Mouse (Mus musculus) left cerebral cortex, adult 2 months (tissue): ENCODE measurements at regions not wholly inside any gene's neighbourhood (a gene's known extent, or its start where the extent isn't known, plus 50 kb on each side); places are given as distances from the start of the nearest gene placed in this dataset.
A peak's percentile ranks its signal among the peaks of the same experiment; 100 is the strongest.

Source experiments
- DNase-seq, 2 experiments: peaks; one replicate each; pipeline ENCODE4 v3.0.0; 2021 to 2022; ENCODE audit warnings: low spot score in 2 of 2, mixed read lengths in 1 of 2; ENCODE audit errors: extremely low spot score in 1 of 2
- H3K27ac ChIP-seq: fragments of 200-600 bp; 2 replicates; pipeline ENCODE4 v1.8.1; 2022
- H3K4me3 ChIP-seq: fragments of 200-600 bp; 2 replicates; pipeline ENCODE4 v1.8.1; 2022
- CTCF ChIP-seq: fragments of 200-600 bp; IDR thresholded peaks from 2 replicates; pipeline ENCODE4 v1.8.1; 2022; ENCODE audit warnings: antibody characterized with exemption, mild to moderate bottlenecking, moderate library complexity
- intact Hi-C: fragments of 180-260 bp; cut with DNase I; formaldehyde crosslinking; loops from one replicate; pipeline ENCODE4 v1.15.1; 2025

DNA sequence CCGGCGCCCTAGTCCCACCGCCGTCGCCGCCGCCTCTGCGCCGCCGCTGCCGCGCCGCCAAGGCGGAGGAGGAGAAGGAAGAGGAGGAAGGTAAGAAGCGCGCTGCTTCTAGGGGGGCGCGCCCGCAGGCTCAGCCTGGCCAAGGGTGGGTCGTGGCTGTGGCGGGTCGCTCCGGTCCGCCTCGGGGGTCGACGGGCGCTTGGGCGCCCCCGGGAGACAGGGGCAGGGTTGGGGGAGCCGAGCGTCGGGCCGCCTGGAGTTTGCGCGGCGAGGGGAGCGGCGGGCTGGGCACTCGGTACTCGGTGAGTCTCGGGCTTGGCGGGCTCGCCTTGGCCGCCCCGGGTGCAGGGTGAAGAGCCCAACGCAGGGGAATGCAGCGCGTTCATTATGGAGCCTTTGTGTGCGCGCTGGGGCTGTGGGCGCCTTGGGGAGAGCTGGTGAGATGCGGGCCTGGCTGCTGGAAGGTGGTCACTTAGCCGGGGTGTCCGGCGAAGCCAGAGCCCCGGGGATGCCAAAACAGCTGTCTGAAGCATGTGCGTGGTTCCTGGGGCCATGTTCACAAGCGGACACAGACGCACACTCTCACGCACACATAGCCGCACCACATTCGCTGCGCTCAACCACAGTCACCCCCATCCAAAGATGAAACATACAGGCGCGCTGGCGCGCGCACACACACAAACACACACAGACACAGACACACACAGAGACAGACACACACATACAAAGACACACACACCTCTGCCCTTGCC is 63.9 kb upstream of the Frmpd3 start:
- no peak for TF ChIP-seq CTCF
- Histone ChIP-seq H3K4me3 (peak overlapping the region; percentile 50), H3K27ac (peak overlapping the region; percentile 47)
- DNase-seq = peak; percentile 16 to 35
- intact Hi-C loops = loop anchor here (5.0 kb wide), 1 partner anchor 281 kb away; the partner anchor contains the start of gene Rbm41

DNA sequence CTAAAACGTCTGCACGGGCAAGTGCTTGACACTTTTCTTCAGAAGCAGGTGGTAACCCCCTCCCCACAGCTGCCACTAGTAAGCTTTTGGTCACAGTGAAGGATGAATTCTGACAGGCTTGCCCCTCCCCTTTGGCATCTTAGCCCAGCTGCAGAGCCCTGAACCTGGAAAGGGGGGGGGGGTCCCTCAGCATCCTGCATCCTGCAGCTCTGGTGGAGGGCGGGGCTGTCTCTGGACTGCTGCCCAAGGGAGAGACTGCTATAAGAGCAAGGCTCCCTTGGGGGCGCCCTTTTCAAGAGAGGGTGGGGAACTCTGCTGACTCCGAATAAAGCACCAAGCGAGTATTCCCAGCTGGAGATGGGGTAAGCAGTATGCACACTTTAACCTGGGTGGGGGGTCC is 62.8 kb upstream of the Frmpd3 start:
- intact Hi-C loops = loop anchor here (5.0 kb wide), 1 partner anchor 282 kb away; the partner anchor contains the start of gene Rbm41
- no peak overlapping the region for H3K27ac ChIP-seq
- H3K4me3 ChIP-seq = no peak overlapping the region
- peak; percentile 14 to 22 for DNase-seq
- peak; percentile 24; the same call in 1 of the 2 replicates for TF ChIP-seq CTCF

DNA sequence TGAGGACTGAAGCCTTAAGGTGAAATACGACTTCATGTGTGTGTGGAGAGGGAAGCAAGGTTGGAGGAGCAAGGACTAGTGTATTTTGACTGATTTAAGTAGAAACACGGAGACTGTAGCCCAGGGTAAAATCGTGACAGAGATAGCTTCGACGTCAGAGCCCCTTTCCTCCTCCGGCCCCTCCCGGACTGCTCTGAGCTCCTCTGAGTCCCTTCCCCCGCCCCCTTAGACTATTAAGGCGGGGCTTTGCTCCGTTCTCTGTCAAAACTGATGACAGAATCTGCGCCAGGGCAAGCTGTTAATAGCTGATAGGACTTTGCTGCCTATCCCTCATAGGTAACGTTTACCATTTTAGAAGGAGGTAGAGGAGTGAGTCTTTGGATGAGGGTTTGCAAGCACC is 62.0 kb upstream of the Frmpd3 start:
- intact Hi-C loops = no loop called here
- H3K4me3 ChIP-seq = no peak overlapping the region
- DNase-seq = peak in 1 of 2 experiments; percentile 9
- H3K27ac ChIP-seq = no peak overlapping the region
- TF ChIP-seq CTCF = no peak
